Mouse (Mus musculus): ENCODE data around the gene Ckb.
A peak's percentile ranks its signal among the peaks of the same experiment; 100 is the strongest.
"Not testable (repeated sequence)": the region's sequence is repeated elsewhere in the genome, so short reads cannot be mapped to it uniquely, and the experiment has no call there.

Gene Ckb

DNA sequence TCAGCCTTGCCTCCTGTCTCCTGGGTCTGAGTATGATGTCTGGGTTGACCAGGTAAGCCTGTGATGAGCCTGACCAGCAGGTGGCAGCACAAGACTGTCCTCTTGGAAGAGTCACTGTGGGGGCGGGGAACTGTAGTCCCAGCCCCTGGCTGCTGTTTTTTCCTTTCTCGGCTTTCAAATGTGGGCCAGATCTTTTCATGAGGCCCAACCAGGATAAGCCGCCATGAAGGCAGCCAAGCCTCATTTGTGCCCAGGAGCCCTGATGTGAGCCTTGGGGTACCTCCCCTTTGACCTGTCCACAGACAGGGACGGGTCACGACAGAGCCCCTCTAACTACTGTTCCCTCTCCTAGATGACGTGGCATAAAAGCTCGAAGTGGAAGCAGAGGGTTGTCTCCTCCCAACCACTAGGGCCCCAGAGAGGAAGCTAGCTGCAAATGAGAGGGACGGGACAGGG lies 3.7 kb downstream of the Ckb start:
- peak; percentile 75 to 93 for DNase-seq

DNA sequence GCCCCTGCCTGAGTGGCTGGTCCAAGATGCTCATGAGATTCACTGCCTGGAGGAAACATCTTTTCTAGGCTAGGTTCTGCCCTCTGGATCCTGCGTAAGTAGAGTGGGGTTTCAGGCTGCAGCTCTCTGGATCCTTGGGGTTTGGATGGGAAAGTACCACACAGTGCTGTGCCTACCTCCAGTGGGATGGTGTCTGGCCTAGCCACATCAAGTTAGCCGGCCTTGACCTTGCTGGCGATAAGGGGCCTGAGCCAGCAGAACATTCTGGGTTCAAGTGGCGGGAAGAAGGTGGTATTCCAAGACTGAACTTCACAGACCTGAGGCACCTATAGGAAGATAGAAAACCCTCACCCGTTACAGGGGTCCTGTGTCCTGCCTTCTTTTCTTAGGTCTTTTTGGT lies 4.7 kb downstream of the Ckb start:
- DNase-seq = no peak

DNA sequence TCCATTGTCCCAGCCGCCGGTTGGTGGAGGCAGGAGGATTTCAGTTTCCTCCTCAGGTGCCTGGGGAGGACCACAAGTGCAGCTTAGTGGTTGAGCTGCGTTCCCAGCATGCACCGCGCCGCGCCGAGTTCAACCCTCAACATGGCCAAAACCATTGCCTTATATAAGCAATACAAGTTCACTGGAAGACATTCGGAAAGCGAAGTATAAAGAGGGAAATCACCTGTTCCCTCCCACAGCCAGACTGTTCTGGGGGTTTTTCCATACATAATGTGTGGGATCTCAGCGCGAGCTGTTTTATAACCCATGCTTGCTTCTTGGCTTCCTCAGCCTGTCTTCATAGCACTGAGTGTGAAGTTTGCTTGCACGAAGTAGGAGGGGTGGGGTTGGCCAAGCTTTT lies 5.8 kb downstream of the Ckb start:
- DNase-seq = no peak

DNA sequence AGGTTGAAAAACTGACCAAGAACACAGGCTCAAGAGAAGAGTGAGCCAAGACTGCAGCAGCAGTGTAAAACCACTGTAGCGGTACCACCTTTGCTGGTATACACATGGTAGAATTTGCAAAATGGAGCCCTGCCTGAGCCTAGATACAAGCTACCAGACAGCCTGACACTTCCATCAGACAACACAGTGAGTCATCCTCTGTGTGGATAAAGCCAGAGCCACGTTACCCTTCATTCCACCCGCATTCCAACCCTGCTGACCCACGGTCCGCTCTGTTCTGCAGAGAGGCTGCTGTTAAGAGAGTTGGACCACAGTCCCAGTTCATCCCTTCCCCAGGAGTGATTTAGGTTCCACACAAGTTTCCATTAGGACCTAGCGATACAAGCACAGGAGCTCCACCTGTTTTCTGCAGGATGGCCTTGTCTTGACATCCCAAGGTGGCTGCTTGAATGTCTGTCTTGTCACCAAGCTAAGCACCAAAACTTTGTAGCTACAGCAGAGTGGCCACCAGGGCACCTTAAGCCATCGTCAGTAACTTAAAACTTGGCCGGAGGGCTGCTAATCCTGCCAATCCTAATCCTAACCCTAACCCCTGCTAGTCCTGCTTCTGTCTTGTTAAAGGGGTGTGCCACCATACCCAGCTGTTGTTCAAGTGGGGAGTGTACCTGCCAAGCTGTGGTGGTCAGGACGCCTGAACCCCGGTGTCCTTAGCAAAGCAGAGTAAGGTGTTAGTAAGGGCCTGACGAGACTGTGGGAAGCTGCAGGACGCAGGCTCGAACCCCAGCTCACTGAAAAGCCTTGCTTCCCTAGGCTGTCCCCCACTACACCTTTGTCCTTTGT lies 6.9 kb downstream of the Ckb start:
- DNase-seq = no peak

DNA sequence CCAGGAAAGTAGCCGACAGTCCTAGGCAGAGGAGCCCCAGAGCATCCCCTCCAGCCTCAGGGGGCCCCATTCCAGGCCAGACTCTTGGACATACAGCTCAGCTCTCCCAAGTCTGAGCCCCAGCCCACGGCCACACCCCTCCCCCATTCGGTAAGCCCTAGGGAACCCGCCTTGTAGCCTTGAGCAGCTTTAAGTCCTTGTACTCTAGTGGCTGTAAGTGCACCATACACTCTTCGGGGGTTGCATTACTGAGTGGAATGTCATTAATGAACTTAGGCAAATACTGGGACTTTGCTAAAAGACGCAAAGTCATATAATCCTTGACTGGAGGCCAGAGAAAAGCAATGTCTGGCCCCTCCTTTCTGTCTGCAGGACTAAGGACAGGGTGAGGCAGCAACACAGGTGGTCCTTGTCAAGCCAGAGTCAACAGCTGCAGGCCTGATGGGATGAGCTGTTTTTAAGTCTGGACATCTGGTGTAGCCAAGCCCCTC lies 7.9 kb downstream of the Ckb start:
- no peak for DNase-seq

DNA sequence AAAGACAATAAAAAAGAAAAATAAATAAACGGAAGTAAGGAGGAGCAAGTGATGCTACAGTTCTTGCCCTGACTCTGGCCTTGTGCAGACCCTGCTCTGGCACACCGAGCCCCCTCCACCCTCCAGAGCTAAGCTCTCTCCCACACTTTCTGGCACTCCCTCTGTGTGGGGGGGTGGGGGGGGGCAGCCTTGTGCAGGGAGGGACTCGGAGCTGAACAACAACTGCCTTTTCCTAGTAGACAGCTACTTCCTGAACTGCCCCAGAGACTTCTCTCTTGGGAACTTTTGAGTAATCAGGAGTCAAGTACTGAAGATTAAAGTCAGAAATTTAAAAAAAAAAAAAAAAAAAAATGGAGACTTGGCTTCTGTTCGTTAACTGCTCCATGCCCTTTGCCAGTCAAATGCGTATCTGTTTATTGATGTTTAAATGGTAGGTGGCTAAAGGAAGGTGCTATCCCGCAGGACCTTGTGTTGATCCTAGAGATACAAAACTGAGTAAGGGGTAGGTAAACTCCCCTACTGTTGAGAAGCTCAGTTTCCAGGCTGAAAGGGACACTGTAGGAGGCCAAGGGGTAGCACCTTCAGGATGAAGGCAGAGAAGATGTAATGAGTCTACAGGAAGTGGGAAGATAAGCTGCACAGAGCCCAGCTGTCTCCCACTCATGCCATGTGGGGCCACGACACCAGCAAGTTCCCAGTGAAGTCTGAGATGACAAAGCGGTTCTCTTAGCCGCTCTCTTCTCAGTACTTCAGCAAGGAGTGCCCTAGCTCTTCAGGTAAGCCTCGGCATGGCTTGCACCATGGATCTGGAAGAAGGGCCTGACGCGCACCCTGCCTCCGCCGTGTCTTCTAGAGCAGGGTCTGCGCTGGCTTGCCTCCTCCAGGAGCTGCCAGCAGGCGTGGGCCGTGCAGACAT lies 8.7 kb downstream of the Ckb start:
- no peak for DNase-seq

DNA sequence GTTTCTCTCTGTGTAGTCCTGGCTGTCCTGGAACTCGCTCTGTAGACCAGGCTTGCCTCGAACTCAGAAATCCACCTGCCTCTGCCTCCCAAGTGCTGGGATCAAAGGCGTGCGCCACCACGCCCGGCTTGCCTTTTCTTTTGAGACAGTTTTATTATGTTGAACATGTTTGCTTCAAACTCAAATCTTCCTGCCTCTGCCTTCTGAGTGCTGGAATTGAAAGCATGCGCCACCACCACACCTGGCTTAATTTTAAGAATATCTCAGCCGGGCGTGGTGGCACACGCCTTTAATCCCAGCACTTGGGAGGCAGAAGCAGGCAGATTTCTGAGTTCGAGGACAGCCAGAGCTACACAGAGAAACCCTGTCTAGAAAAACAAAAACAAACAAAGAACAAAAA lies 10.6 kb downstream of the Ckb start:
- not testable (repeated sequence) for DNase-seq

DNA sequence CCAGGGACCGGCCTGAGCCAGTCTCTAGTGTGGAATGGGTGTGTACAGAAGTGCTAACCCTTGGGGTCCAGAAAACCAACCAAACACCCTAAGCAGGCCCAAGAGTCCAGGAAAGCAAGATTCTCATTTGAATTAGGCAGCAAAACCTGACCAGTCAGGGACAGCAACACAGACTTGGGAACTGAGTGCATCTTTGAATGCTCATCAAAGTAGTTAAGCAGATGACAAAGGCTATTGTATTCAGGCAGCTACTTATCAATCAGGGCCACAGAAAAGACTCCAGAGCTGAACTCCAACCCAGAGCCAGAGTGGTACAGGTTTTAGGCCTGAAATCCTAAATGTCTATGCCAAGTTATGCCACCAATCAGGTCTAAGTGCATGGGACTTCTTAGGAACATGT lies 11.5 kb downstream of the Ckb start:
- DNase-seq = no peak

DNA sequence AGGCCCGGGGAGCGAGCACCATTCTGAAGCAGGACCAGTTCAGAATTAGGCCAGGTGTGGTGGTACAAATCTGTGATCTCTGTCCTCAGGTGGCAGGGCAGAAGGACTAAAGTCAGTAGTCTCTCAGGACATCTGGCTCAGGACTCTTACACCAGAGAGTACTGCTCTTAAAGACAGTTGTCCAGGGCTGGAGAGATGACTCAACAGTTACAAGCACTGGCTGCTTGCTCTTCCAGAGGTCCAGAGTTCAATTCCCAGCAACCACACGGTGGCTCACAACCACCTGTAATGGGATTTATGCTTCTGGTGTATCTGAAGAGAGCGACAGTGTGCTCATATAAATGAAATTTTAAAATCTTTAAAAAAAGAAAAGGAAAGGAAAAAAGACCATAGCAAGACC lies 12.8 kb downstream of the Ckb start:
- DNase-seq = no peak

DNA sequence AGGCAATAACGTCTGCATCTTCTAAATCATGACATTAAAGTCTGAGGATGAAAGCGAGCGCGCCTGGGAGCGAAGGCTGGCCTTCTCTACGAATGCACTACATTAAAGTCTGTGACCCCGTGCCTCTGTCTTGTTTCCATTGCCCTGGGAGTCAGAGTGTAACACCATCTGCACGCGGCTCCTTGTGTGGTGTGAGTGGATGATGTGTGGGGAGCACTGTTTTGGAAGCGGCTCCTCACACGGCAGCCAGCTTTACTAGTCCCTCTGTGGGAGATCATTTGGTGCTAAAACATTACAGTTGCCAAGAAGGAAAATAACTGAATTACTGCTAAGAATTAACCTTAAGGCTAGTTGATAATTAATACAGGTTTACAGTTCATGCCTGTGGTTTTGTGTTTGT lies 16.4 kb downstream of the Ckb start:
- no peak for DNase-seq

DNA sequence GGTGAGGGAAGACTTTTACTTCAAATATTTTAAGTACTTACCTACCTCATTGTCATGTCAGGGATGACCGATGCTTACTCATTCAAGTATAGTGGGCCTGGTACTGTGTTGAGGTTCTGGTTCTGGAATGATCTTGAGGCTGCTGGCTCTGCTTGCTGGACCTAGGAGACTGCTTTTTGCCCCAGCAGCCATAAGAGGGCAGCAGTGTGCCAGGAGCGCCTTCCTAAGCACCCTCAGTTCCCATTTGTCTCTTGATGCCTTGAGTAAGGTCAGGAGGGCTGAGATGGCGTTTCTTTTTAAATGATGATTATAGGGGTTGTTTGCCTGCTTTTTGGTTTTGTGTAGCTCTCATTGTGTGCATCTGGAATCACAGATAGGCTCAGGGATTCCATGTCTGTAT lies 18.7 kb downstream of the Ckb start:
- peak in 1 of 2 experiments; percentile 62 for DNase-seq

DNA sequence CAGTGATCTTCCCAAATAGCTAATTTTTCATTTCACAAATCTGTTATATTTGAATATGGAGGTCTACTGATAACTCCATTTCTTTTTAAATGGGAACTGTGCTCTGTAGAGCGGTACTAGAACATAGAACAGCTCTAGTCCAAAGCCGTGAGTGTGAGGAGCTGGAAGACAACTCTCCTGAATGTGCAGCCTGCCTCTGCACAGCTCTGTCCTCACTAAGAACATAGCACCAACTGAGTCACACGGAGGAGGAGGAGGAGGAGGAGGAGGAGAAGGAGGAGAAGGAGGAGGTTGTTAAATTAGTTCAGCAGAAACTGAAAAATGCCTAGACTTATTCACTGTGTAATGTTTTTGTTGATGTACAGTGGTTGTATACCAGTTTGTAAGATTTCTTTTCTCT lies 19.2 kb downstream of the Ckb start:
- no peak for DNase-seq

DNA sequence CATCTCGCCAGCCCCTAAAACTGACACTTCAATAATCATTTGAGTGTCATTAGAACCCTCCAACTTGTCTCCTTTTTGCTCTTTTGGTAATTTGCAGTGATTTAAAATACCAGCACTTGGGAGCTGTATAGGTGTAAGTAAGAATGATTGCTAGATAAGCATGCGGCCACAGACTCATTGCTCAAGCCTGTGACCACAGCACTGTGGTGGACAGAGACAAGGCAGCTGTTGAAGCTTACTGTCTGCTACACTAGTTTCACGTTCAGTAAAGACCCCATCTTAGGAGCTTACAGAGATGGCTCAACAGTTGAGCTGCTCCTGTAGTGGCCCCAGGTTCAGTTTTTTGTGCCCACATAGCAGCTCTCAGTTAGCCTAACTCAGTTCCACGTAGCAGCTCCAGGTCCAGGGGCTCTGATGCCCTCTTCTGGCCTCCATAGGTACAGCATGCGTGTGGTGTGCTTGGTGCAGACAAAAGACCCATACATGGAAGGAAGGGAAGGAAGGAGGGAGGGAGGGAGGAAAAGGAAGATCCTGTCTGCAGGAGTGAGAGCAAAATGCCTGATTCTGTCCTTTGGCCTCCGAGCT lies 24.0 kb downstream of the Ckb start:
- peak in 1 of 2 experiments; percentile 50 for DNase-seq
